ENCODE assay signal across 8 mouse cellular contexts in genomic region chr1:139421875-139422791, GRCm38 (mm10). TPM values are rescaled to one million over a fixed set of nuclear protein-coding genes. Genes with fewer than 3 reads are reported as not detected.
DNase-seq lines count a peak whose midpoint lies in the region; ATAC-seq and TF ChIP-seq lines count a peak whose summit lies in the region.

TSS of gene Zbtb41 (plus strand) at chr1:139422288.

- peak within 1 kb of the TSS; percentile 62 for H3K4me2 ChIP-seq in embryonic facial prominence, embryonic 15.5 days (replicated peaks)
- peak within 1 kb of the TSS; percentile 77 for H3K4me2 ChIP-seq in kidney, embryonic 14.5 days (replicated peaks; ENCODE audit: low read depth, low read length)
- peak within 1 kb of the TSS; percentile 56 for H3K4me2 ChIP-seq in limb, embryonic 15.5 days

- peak; percentile 62 for TF ChIP-seq CTCF in bone marrow, adult 2 months (IDR thresholded peaks at IDR 0.05; ENCODE audit: control insufficient read depth, insufficient read depth, low read length)

- H3K36me3 ChIP-seq in embryonic facial prominence, embryonic 15.5 days = no peaks in the 10 kb centered on the region
- peaks cover 6% of the 10 kb centered on the region; the same call in 1 of the 2 replicates for H3K36me3 ChIP-seq in kidney, embryonic 14.5 days (ENCODE audit: control insufficient read depth, insufficient read depth, low read length)
- H3K36me3 ChIP-seq in limb, embryonic 15.5 days = no peaks in the 10 kb centered on the region

- 0 out of 2 replicates have a peak, but pooled peaks have one; percentile 5 for TF ChIP-seq POLR2A in bone marrow, adult 2 months (IDR thresholded peaks at IDR 0.05; ENCODE audit: borderline replicate concordance, control insufficient read depth, low read depth, low read length)

- peak; percentile 97 for ATAC-seq in embryonic facial prominence, embryonic 15.5 days (ENCODE audit: insufficient number of reproducible peaks, low FRiP score, low TSS enrichment, low read depth)
- ATAC-seq in kidney, embryonic 14.5 days (ENCODE audit: low FRiP score, low TSS enrichment) = peak; percentile 96
- ATAC-seq in limb, embryonic 15.5 days (ENCODE audit: insufficient number of reproducible peaks, low FRiP score, low TSS enrichment, low read depth) = peak; percentile 96

- H3K9ac ChIP-seq in embryonic facial prominence, embryonic 15.5 days = peak within 1 kb of the TSS; percentile 73
- peak within 1 kb of the TSS; percentile 90 for H3K9ac ChIP-seq in kidney, embryonic 14.5 days (ENCODE audit: low read depth, low read length)
- H3K9ac ChIP-seq in limb, embryonic 15.5 days = peak within 1 kb of the TSS; percentile 88

- H3K4me3 ChIP-seq in bone marrow, adult 2 months (replicated peaks; ENCODE audit: control insufficient read depth, low read depth, low read length) = peak within 1 kb of the TSS; percentile 83
- peak within 1 kb of the TSS; percentile 71 for H3K4me3 ChIP-seq in embryonic facial prominence, embryonic 15.5 days (replicated peaks)
- H3K4me3 ChIP-seq in kidney, embryonic 14.5 days (ENCODE audit: low read length) = peak within 1 kb of the TSS; percentile 91
- H3K4me3 ChIP-seq in limb, embryonic 15.5 days = peak within 1 kb of the TSS; percentile 88

- no peaks in the 10 kb centered on the region for H3K9me3 ChIP-seq in embryonic facial prominence, embryonic 15.5 days (replicated peaks)
- no peaks in the 10 kb centered on the region for H3K9me3 ChIP-seq in kidney, embryonic 14.5 days (ENCODE audit: control insufficient read depth, low read length)
- no peaks in the 10 kb centered on the region for H3K9me3 ChIP-seq in limb, embryonic 15.5 days

- peak within 1 kb of the TSS; percentile 80 for H3K27ac ChIP-seq in bone marrow, adult 2 months (ENCODE audit: control insufficient read depth, insufficient read depth, low read depth, low read length, poor library complexity)
- peak within 1 kb of the TSS; percentile 88 for H3K27ac ChIP-seq in embryonic facial prominence, embryonic 15.5 days (replicated peaks)
- H3K27ac ChIP-seq in kidney, embryonic 14.5 days (ENCODE audit: low read depth, low read length) = peak within 1 kb of the TSS; percentile 85
- peak within 1 kb of the TSS; percentile 92 for H3K27ac ChIP-seq in limb, embryonic 15.5 days

- H3K27me3 ChIP-seq in embryonic facial prominence, embryonic 15.5 days = no peaks in the 10 kb centered on the region
- H3K27me3 ChIP-seq in kidney, embryonic 14.5 days (ENCODE audit: control insufficient read depth, insufficient read depth, low read length) = no peaks in the 10 kb centered on the region
- no peaks in the 10 kb centered on the region for H3K27me3 ChIP-seq in limb, embryonic 15.5 days

- under 1% methylated on average over 88 of the region's 88 CpGs for WGBS in bone marrow, adult 2 months
- WGBS in embryonic facial prominence, embryonic 15.5 days = under 1% methylated on average over 76 of the region's 88 CpGs
- WGBS in kidney, embryonic 14.5 days = under 1% methylated on average over 71 of the region's 88 CpGs
- under 1% methylated on average over 64 of the region's 88 CpGs for WGBS in limb, embryonic 15.5 days

- DNase-seq in 416B (ENCODE audit: low read depth) = peak; percentile 85
- peak; percentile 91 to 94 for DNase-seq in heart, adult 9 months (ENCODE audit: low spot score in 2 of 2)
- peak; percentile 67 to 82 for DNase-seq in monocyte, adult 2 months (ENCODE audit: low read depth in 1 of 2, low spot score in 2 of 2)
- peak; percentile 87 to 89 for DNase-seq in spleen, postnatal 36 days (ENCODE audit: low spot score in 2 of 2)

- peaks cover 2% of the 10 kb centered on the region for H3K4me1 ChIP-seq in bone marrow, adult 2 months (ENCODE audit: control insufficient read depth, insufficient read depth, low read length)
- peaks cover 28% of the 10 kb centered on the region for H3K4me1 ChIP-seq in embryonic facial prominence, embryonic 15.5 days
- H3K4me1 ChIP-seq in kidney, embryonic 14.5 days (ENCODE audit: control insufficient read depth, insufficient read depth, low read length) = peaks cover 22% of the 10 kb centered on the region
- H3K4me1 ChIP-seq in limb, embryonic 15.5 days = peaks cover 24% of the 10 kb centered on the region

RNA-seq across cellular contexts. Expression of gene Zbtb41, which starts in this region (rescaled TPM):
- polyA plus RNA-seq in bone marrow, adult 2 months (2011; ENCODE audit: insufficient read depth, insufficient read length, low replicate concordance, missing spikeins) = 1.8 and 4.0 TPM in 2 replicates
- polyA plus RNA-seq in embryonic facial prominence, embryonic 15.5 days (2015; fragmentation: Nextera tagmentation; extraction: Ambion mirVana) = 6.7 and 8.5 TPM in 2 replicates
- polyA plus RNA-seq in kidney, embryonic 14.5 days (2014; fragmentation: Nextera tagmentation; extraction: Ambion mirVana) = 9.1 and 15.4 TPM in 2 replicates
- 9.3 and 9.5 TPM in 2 replicates for polyA plus RNA-seq in limb, embryonic 15.5 days (2015; fragmentation: Nextera tagmentation; extraction: Ambion mirVana)

Comparison
In these comparisons a context has a peak if more than half of its experiments do, and no peak if none do; other contexts are left out.
1. Peak in every context shown above with its lines: DNase-seq, ATAC-seq, H3K4me3 ChIP-seq and H3K27ac ChIP-seq.